Mouse (Mus musculus): ENCODE data around the gene Ccdc122. TPM values are rescaled to one million over a fixed set of nuclear protein-coding genes. Genes with fewer than 3 reads are reported as not detected.
A peak's percentile ranks its signal among the peaks of the same experiment; 100 is the strongest.

Ccdc122 gene
- polyA plus RNA-seq, 1 experiment from 2014 or later, result 2.0 TPM

DNA sequence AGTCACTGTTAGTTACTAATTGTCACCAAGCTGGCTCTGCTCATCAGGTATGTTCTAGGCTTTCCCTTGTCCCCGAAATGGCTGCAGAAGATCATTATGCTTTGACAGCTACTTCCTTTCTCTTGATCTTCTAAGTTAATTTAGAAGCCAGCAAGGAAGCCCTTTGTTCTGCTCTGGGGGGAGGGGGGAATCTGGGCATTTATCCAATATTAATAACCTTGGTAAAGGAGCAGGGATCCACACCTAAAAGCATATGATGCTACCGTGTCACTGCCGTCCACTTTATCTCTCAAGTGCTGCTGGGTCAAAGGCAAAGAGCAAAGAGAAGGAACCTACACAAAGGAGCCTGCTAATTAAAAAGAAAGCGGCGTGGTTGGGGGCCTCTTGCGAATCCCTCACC, 100.4 kb downstream of the Ccdc122 start:
- 51% methylated on average over 6 of the region's 6 CpGs for WGBS
- H3K27ac ChIP-seq (ENCODE audit: poor library complexity, severe bottlenecking), result no peak overlapping the region
- H3K36me3 ChIP-seq, result no peaks in the 10 kb centered on the region

DNA sequence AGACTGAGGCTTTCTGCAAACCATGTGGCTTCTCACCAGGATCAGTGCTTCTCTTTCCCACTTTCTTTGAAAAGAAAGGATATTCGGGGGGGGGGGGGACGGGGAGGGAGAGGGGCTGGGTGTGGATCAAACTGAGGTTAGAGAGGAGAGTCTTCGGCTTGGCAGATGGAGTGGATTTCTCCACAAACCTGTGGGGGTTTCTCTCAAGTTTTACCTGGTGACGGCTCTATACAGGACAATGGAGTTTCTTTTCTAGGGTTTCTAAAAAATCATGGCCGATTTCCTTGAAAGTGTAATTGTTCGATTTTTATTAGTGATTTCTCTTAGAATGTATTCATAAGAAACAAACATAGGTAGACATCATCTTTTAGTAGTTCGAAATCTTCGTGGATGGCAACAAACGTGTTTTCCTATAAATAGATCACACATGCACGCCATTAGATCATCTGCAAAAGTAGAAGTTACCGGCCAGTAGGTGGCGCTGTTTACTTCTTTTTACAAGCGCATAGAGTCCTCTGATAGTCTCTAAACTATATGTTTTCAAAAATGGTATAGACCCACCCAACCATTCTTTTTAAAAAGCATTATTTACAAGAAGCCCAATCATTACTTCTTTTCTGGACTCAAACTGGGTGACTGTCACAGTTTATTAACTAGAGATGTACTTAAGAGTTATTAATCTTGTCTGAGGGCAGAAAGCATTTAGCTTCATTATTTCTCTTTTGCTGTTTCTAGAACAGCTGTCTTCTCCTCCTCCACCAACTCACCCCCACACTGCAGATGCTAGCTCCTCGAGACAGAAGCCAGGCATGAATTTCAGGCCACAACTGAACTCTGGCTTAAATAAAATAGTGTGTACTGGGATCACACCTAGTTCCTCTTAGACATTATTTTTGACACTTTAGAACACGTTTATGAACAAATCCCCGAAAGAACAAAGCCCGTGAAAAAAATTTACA, 105.0 kb downstream of the Ccdc122 start:
- no peaks in the 10 kb centered on the region for H3K9me3 ChIP-seq (replicated peaks)

More for the DNA sequence above, 100.4 kb downstream of the Ccdc122 start:
- Histone ChIP-seq H3K4me3 (no peak overlapping the region), H3K27me3 (replicated peaks) (no peaks in the 10 kb centered on the region), H3K9ac (no peak overlapping the region), H3K9me3 (replicated peaks) (no peaks in the 10 kb centered on the region), H3K4me1 (replicated peaks) (peaks cover 16% of the 10 kb centered on the region), H3K4me2 (no peak overlapping the region)
- no peak for ATAC-seq (ENCODE audit: insufficient number of reproducible peaks, low FRiP score)

DNA sequence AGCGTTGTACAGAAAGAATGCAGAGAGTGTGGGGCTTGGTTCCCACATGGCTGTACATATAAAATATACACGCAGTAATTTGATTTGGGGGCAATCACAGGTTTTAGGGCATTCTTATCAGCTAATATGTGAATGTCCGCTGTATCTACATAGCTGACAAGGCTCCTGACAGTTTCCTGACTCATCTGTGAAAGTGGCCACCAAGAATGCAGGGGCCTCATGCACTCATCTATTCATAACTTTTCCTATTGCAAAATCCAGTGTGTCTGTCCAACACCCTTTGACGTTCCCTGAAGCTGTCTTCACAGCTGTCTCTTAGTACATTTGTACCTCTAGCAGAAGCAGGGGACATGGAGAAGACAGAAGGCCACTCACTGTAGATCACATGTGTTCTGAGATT, 108.5 kb downstream of the Ccdc122 start:
- Histone ChIP-seq H3K9me3 (replicated peaks) (no peaks in the 10 kb centered on the region), H3K4me2 (0 out of 2 replicates have a peak overlapping the region, but pooled peaks have one; percentile 2), H3K27me3 (replicated peaks) (no peaks in the 10 kb centered on the region), H3K4me3 (no peak overlapping the region), H3K36me3 (no peaks in the 10 kb centered on the region), H3K9ac (no peak overlapping the region), H3K4me1 (replicated peaks) (peaks cover 15% of the 10 kb centered on the region), H3K27ac (ENCODE audit: poor library complexity, severe bottlenecking) (peak overlapping the region; percentile 48; the same call in 1 of the 2 replicates)
- ATAC-seq (ENCODE audit: insufficient number of reproducible peaks, low FRiP score), result no peak
- WGBS, result 34% methylated on average over 4 of the region's 4 CpGs

More for the DNA sequence above, 105.0 kb downstream of the Ccdc122 start:
- peaks cover 20% of the 10 kb centered on the region for H3K4me1 ChIP-seq (replicated peaks)
- WGBS, result 31% methylated on average over 17 of the region's 17 CpGs
- H3K27me3 ChIP-seq (replicated peaks), result no peaks in the 10 kb centered on the region
- H3K4me2 ChIP-seq, result 0 out of 2 replicates have a peak overlapping the region, but pooled peaks have one; percentile 24
- H3K27ac ChIP-seq (ENCODE audit: poor library complexity, severe bottlenecking), result no peak overlapping the region
- H3K36me3 ChIP-seq, result no peaks in the 10 kb centered on the region
- H3K4me3 ChIP-seq, result no peak overlapping the region
- 0 out of 2 replicates have a peak, but pooled peaks have one; percentile 45 for ATAC-seq (ENCODE audit: insufficient number of reproducible peaks, low FRiP score)
- H3K9ac ChIP-seq, result no peak overlapping the region

DNA sequence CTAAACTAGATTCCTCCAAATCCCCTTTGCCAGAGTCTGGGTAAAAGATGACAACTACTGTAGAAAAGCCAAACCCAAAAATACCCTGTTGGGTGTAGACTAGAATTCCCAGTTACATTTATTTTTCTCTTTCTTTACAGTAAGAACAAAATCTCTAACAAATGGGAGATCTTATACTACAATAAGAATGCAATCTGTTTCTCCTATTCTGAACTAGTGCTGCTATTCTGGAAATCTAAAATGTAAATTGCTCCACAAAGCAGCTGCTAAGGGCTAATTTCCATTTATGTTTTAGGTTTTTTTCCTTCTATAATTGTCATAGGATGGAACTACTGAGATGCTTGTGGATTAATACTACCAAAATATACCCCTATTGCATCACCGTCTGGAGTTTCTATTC, 111.1 kb downstream of the Ccdc122 start:
- no peaks in the 10 kb centered on the region for H3K36me3 ChIP-seq
- no peak overlapping the region for H3K4me3 ChIP-seq
- no peak overlapping the region for H3K9ac ChIP-seq
- WGBS, result 98% methylated on average over 1 of the region's 1 CpGs
- ATAC-seq (ENCODE audit: insufficient number of reproducible peaks, low FRiP score), result no peak
- no peaks in the 10 kb centered on the region for H3K9me3 ChIP-seq (replicated peaks)
- H3K4me2 ChIP-seq, result no peak overlapping the region
- peaks cover 15% of the 10 kb centered on the region for H3K4me1 ChIP-seq (replicated peaks)
- no peak overlapping the region for H3K27ac ChIP-seq (ENCODE audit: poor library complexity, severe bottlenecking)
- no peaks in the 10 kb centered on the region for H3K27me3 ChIP-seq (replicated peaks)

DNA sequence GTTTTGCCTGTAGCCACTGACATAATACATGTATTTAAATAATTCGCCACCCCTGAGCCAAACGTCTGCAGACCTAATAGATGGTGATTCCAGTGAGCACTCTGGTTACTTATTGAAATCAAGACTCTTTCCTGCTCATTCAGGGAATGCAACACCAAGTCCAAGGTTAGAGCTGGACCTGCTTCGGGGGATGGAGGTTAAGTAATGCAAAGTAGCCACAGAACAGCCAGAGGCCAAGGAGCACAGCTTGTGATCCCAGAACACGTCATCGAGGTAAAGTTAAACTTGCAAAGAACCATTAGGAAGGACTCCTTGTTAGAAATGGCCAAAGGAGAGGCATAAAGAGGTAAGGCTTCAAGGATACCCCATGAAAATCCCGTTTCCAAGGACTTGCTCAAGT, 114.0 kb downstream of the Ccdc122 start:
- Histone ChIP-seq H3K4me2 (no peak overlapping the region), H3K36me3 (no peaks in the 10 kb centered on the region), H3K9ac (no peak overlapping the region), H3K4me3 (no peak overlapping the region), H3K9me3 (replicated peaks) (no peaks in the 10 kb centered on the region), H3K4me1 (replicated peaks) (peaks cover 4% of the 10 kb centered on the region; the same call in 1 of the 2 replicates), H3K27me3 (replicated peaks) (peaks cover 13% of the 10 kb centered on the region), H3K27ac (ENCODE audit: poor library complexity, severe bottlenecking) (no peak overlapping the region)
- ATAC-seq (ENCODE audit: insufficient number of reproducible peaks, low FRiP score), result no peak
- 77% methylated on average over 6 of the region's 6 CpGs for WGBS

DNA sequence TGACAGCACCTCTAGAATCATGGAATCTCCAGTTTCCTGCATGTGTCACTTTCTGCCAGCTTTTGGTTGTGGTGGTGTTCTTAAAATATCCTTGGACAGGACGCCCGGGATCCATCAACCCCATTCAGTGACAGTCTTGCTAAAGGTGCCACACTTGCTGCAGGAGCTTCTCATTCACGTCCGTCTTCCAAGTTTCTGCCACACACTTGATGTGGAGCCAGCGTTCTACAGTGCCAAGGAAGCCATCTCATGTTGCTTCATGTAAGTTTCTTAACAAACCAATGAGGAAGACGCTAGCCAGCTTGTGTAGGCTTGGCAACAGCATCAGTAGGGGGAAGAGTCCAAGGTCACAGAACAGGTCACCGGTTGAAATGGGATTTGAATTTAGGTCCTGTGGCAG, 114.9 kb downstream of the Ccdc122 start:
- Histone ChIP-seq H3K27ac (ENCODE audit: poor library complexity, severe bottlenecking) (no peak overlapping the region), H3K4me1 (replicated peaks) (peaks cover 5% of the 10 kb centered on the region; the same call in 1 of the 2 replicates), H3K9ac (no peak overlapping the region), H3K4me3 (no peak overlapping the region), H3K4me2 (no peak overlapping the region), H3K36me3 (no peaks in the 10 kb centered on the region), H3K9me3 (replicated peaks) (no peaks in the 10 kb centered on the region), H3K27me3 (replicated peaks) (peaks cover 18% of the 10 kb centered on the region)
- WGBS, result 77% methylated on average over 7 of the region's 7 CpGs
- no peak for ATAC-seq (ENCODE audit: insufficient number of reproducible peaks, low FRiP score)

DNA sequence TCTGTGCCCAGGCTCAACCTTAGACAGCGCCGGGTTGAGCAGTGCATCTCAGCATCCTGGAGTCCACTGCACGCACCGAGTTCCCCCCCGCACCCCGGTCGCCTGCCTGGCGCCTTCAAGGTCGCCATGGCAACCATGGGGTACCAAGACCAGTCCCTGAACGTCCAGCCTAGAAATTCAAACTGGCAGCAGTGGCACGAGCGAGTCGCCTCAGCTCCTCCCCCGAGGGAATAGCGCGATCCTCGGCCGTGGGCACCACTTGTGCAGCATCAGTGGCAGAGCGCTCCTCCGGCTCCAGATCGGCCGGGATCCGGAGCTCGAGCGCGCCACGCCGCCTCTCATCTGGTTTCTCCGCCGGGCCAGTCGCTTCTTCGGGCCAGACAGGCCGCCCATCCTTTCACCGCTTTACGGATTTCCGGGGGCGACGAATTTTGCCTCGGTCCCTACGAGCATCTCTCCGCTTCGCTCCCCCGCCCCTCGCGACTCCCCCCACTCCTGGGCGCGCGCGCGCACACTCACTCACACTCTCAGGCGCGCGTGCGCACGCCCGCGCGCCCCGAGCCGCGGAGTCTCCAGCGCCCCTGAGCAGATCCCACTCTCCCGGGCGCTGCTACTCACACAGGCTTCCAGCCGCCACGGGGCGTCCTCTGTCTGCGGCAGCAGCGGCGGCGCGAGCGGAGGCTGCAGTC, 119.8 kb downstream of the Ccdc122 start, which contains the start of gene Enox1:
Gene Enox1, plus strand, starts transcription at position 542 of the 689 bp plus-strand sequence.
- H3K4me1 ChIP-seq (replicated peaks), result peaks cover 9% of the 10 kb centered on the region
- peak within 1 kb of the TSS; percentile 14; the same call in 1 of the 2 replicates for H3K27ac ChIP-seq (ENCODE audit: poor library complexity, severe bottlenecking)
- peak; percentile 79 for ATAC-seq (ENCODE audit: insufficient number of reproducible peaks, low FRiP score)
- WGBS, result under 1% methylated on average over 73 of the region's 73 CpGs
- peak within 1 kb of the TSS; percentile 72 for H3K4me3 ChIP-seq
- no peaks in the 10 kb centered on the region for H3K36me3 ChIP-seq
- no peaks in the 10 kb centered on the region for H3K9me3 ChIP-seq (replicated peaks)
- H3K9ac ChIP-seq, result peak within 1 kb of the TSS; percentile 75
- H3K4me2 ChIP-seq, result peak within 1 kb of the TSS; percentile 99
- H3K27me3 ChIP-seq (replicated peaks), result peaks cover 18% of the 10 kb centered on the region

DNA sequence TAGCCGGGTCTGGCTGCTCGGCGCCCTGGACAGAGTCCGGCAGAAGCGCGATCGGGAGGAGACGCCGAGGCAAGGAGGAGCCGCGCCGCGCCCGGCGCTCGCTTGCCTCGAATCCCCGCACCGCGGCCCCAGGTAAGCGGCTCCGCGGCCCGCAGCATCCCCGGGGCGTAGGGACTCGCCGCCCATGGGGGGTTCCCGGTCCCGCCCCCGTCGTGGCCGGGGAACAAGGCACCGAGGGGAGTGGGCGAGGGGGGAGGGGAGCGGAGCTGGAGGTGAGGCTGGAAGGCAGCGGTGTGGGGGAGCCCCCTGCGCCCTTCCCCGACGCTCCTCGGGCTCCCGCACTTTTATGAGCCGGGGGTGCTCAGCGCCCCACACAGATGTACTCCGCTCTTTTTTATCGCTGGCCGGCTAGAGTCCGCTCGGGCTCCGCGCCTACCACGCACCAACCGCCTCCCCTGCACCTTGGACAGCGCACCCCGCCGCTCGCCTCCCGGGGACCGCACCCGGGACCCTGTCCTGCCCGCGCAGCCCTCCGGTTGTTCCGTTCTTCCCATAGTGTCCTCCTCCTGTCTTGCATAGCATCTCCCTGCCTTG, 120.4 kb downstream of the Ccdc122 start:
- Histone ChIP-seq H3K27ac (ENCODE audit: poor library complexity, severe bottlenecking) (peak overlapping the region; percentile 14; the same call in 1 of the 2 replicates), H3K4me1 (replicated peaks) (peaks cover 9% of the 10 kb centered on the region), H3K9ac (peak overlapping the region; percentile 75), H3K4me2 (peak overlapping the region; percentile 99), H3K27me3 (replicated peaks) (peaks cover 18% of the 10 kb centered on the region), H3K4me3 (peak overlapping the region; percentile 72), H3K9me3 (replicated peaks) (no peaks in the 10 kb centered on the region), H3K36me3 (no peaks in the 10 kb centered on the region)
- peak; percentile 80 for ATAC-seq (ENCODE audit: insufficient number of reproducible peaks, low FRiP score)
- WGBS, result under 1% methylated on average over 45 of the region's 64 CpGs

DNA sequence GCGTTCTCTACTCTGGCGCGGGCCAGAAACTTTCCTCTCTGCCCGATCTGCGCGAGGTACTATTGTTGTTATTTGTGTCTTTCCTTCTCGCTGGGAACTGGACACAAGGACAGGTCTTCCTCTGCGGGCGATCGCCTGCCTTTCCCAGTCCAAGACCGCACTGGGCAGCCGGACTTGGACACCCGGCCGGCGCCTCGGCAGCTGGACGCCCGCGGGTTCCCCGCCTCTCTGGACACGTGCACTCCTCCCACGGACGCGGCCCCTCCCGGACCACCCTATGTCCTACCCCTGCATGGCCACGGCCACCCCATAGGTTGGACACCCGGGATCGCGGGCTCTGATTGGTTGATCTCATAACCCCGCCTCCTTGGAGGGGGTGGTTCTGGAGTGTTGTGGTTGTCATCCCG, 120.9 kb downstream of the Ccdc122 start:
- Histone ChIP-seq H3K27me3 (replicated peaks) (peaks cover 18% of the 10 kb centered on the region), H3K9me3 (replicated peaks) (no peaks in the 10 kb centered on the region), H3K4me2 (peak overlapping the region; percentile 99), H3K4me1 (replicated peaks) (peaks cover 9% of the 10 kb centered on the region), H3K9ac (peak overlapping the region; percentile 75), H3K27ac (ENCODE audit: poor library complexity, severe bottlenecking) (no peak overlapping the region), H3K36me3 (no peaks in the 10 kb centered on the region), H3K4me3 (peak overlapping the region; percentile 72)
- peak; percentile 81 for ATAC-seq (ENCODE audit: insufficient number of reproducible peaks, low FRiP score)
- WGBS, result 1% methylated on average over 31 of the region's 31 CpGs

DNA sequence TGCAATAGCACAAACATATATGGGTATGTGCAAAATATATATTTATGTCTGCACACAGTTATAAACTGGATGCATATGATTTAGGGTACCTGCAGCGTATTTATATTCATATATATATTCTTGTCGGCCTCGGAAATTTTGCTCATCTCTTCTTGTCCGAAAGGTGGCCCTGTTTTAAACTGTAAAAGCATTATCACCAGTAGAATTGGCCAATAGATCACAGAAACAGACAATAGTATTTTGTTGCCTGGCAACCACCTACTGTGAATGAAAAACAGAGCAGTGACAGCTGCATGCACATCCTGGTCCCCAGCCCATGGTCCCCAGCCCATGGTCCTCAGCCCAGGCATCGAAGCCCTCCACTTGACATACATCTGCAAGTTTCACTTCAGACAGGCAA, 122.8 kb downstream of the Ccdc122 start:
- H3K27me3 ChIP-seq (replicated peaks), result peaks cover 16% of the 10 kb centered on the region
- H3K4me1 ChIP-seq (replicated peaks), result peaks cover 9% of the 10 kb centered on the region
- ATAC-seq (ENCODE audit: insufficient number of reproducible peaks, low FRiP score), result no peak
- 84% methylated on average over 5 of the region's 5 CpGs for WGBS
- no peak overlapping the region for H3K4me2 ChIP-seq
- H3K9ac ChIP-seq, result no peak overlapping the region
- H3K4me3 ChIP-seq, result no peak overlapping the region
- H3K27ac ChIP-seq (ENCODE audit: poor library complexity, severe bottlenecking), result no peak overlapping the region
- H3K9me3 ChIP-seq (replicated peaks), result no peaks in the 10 kb centered on the region
- H3K36me3 ChIP-seq, result no peaks in the 10 kb centered on the region

Measured in heart, embryonic 12.5 days (tissue).